Mouse (Mus musculus): Measurements from ENCODE around the gene Stag3.

The Stag3 gene

DNA sequence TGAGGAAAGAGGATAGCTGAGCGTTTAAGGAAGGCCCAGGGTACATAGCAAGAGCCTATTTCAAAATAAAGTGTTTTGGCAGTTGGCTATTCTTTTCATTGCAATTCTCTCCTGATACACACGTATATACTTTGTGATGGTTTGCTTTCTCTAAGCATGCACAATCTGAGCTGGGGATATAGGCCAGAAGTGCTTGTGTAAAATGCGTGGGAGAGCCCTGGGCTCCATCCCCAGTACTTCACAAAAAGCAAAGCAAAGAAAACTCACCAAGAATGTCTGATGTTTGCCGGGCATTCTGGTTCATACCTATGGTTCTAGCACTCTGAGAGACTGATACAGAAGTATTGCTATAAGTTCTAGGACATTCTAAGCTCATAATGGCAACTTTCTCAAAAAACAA, 11.1 kb upstream of the Stag3 start:
- no peak for DNase-seq (ENCODE audit: low read depth, low spot score)

DNA sequence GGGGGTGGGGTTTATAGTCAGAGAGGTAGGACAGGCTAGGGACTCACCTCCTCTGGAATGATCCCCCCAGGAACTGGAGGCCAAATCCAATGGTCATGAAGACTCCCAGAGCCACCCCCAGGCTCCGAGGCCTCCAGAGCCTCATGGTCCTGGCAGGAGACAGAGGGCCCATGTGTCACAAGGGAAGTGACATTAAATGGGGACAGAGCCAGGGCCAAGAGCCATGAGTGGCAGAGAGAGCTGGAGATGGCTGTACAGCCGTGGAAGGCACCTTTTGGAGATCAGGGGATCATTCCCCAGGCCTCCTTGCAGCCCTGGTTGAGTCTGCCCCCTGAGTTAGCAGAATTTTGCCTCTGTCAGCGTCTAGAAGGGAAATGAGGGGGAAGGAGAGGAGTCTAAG, 8.8 kb upstream of the Stag3 start:
- no peak for DNase-seq (ENCODE audit: low read depth, low spot score)

DNA sequence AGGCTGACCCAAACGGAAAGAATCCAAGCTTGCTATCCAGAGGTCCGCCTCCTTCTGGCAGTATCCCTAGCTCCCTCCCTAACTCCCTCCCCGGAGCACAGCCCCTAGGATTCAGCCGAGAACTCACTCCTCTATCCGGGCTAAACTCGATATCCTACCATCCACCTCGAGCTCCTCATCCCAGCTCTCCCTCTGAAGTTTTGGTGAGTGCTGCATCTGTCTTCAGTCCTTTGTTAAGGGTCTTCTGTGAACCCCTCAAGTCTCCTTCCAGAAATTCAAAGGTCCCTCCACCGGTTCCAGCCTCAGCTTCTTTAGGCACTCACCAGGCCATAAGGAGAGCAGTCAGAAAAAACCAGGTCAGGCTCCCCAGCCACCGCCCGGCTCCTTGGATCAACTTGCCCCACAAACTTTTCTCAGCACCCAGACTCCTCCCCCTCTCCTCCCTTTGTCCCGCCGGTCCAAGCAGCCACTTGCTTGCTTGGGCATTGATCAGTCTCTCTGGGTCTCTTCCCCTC, 7.6 kb upstream of the Stag3 start, which contains the start of gene Gal3st4:
Gene Gal3st4 (minus strand): TSS at position 432 of the 515 bp plus-strand sequence.
- no peak for DNase-seq (ENCODE audit: low read depth, low spot score)

DNA sequence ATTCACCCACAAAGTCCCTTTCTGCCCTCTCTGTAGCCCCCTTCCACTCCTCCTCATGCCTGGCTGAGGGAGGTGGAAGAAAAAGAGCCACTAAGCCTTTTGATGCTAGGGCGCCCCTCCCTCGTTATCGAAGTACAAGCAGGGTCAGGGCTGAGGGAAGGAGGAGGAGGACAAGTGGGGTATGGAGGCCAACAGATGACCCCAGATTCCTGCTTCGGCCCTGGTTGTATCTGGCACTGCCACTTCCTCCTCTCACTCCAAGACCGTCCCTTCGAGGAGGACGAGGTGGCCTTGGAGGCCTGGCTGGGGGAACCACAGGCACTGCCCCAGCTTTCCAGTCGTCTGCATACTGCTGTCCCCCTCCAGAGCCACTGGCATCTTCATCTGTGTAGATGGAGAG, 5.9 kb upstream of the Stag3 start:
- no peak for DNase-seq (ENCODE audit: low read depth, low spot score)

DNA sequence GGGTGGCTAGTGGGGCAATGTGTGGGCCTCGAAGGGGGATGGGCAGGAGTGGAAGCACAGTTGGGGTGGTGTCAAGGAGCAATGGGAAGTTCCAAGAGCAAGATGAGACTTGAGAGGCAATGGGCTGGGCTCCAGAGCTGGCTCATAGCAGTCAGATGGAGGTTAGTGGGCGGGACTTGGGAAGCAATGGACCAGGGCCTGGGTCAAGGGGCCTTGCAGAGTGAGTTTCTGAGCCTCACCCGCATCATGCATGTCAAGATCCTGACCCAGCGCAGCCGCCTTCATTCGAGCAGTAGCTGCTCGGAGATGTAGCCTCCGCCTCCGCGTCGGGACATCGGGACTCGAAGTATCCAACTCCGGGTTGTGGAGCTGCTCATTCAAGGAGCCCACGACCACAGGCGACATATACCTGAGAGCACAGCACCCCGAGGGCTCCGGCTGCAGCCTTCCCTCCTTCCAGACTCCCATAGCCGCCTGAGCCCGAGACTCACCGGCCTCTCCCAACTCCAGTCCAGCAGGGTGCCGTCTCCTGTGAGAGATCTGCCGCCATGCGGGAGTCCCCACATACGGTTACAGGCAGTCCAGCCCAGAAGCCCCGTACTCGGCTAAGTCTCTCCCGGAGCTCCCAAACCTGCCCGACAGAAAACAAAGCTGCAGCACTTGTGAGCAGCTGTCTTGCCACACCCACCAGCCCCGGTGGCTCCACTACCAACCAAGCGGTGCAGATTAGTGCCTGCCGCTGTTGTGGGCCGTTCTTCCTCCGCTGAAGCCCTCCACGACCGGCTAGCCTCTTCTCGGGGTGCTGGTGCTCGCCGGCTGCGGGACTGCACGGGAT, 4.6 kb upstream of the Stag3 start:
- DNase-seq (ENCODE audit: low read depth, low spot score): no peak

DNA sequence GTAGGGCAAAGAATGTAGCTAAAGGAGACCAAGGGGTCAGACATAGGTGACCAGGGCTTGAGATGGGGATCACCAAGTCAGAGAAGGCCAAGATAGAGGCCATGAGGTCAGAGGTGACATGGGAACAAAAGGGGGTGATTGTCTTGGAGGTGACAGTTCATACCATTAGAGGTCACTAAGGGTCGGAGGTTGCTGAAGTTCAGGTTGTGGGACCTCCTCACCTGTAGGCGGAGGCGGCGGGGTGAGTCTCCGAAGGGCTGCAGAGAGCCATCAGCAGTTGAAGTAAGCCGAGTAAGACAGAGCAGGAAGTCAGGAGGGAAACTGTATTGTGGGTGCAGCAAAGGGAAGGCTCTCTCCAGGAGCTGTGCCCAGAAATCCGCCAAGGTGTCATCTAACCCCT, 2.0 kb upstream of the Stag3 start:
- DNase-seq (ENCODE audit: low read depth, low spot score): no peak

DNA sequence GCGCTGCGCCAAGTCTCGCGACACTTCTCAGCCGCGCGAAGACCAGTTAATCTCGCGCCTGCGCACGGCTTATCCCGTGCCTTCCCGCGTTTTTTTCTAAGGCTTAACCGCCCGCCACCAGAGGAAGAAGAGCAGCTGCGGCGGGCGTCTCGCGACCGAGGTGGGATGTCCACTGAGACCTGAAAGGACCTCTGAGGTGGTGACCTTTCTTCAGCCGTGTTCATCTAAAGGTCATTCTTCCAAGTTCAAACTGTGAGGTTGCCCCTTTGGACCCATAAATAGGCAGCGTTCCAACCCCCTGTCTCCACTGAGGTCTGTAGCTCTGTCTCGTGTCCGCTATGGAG, 357 bp downstream of the Stag3 start:
- no peak for DNase-seq (ENCODE audit: low read depth, low spot score)

DNA sequence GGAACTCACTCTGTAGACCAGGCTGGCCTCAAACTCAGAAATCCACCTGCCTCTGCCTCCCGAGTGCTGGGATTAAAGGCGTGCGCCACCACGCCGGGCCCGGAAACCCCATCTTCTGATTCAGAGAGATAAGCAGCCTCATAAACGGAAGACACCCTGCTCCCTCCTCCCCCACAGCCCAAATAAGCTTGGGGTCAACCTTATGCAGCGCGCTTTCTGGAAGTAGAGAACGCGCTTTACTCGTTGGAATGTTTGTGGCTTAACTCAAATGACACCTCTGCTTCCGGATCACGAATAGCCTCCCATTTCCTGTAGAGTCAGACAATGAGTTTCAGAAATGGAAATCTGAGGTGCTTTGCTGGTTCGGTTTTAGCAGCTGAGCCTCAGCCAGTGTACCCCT, 789 bp downstream of the Stag3 start:
- DNase-seq (ENCODE audit: low read depth, low spot score): no peak

DNA sequence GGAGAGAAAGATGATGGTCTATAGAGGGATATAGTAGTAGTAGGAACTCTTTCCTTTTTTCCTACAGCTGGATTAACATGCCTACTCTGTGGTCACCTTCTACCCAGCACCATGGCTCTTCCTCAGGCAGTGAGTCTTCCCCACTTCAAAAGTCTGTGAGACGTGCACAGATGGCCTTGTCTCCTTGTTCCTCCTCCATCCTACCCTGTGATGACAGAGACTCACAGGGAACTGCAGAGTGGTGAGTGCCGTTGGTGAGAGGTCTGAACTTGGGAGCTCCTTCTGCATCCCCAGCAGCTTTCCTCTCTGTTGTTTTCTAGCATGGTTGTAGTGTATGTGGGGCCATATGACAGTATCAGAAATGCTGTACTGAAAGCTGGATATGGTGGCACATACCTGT, 1.8 kb downstream of the Stag3 start:
- DNase-seq (ENCODE audit: low read depth, low spot score): no peak

DNA sequence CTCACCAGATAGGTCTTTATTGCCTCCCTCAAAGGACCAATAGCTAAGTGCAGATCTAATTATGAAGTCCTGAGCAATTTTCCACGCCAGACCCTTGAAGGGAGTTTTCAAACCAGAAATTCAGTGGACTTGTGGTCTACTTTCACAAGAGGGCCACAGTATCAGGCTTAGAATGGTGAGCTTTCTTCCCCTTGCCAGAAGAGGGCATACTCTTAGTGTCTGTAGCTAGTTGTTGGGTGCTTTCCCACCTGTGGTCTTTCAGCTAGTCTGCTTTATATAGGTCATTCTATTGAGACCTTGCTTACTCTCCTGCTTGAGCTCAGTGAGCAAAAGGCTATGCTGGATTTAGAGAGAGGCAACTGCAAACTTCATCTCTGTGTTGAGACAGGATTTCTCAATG, 3.5 kb downstream of the Stag3 start:
- DNase-seq (ENCODE audit: low read depth, low spot score): no peak

DNA sequence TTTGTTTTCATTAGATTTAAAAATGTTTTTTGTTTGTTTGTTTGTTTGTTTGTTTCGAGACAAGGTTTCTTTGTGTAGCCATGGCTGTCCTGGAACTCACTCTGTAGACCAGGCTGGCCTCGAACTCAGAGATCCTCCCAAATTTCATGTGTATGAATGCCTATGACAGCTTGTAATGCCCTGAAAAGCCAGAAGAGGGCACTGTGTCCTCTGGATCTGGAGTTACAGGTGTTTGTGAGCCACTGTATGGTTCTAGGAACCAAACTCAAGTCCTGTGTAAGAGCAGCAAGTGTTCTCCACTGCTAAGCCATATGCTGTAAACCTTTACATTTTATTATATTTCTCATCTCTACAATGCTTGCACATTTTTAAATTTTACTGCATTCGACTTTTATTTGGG, 7.8 kb downstream of the Stag3 start:
- no peak for DNase-seq (ENCODE audit: low read depth, low spot score)

DNA sequence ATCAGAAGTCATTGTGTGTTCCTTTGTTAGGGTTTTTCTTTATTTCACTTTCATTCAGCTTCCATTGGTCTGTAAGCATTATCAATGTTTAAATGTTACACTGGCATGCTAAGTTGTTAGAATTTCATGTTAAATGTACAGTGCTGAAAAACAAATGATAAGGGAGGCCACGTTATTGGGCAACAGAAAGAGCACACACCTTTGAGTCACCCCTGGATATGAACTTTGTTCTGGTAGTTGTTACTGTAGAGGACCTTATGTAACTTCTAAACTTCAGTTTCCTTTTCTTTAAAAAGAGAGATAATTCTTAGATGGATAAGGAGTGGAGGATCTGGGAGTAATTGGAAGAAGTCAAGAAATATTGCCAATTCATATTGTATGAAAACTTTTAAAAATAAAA, 11.6 kb downstream of the Stag3 start:
- DNase-seq (ENCODE audit: low read depth, low spot score): no peak

DNA sequence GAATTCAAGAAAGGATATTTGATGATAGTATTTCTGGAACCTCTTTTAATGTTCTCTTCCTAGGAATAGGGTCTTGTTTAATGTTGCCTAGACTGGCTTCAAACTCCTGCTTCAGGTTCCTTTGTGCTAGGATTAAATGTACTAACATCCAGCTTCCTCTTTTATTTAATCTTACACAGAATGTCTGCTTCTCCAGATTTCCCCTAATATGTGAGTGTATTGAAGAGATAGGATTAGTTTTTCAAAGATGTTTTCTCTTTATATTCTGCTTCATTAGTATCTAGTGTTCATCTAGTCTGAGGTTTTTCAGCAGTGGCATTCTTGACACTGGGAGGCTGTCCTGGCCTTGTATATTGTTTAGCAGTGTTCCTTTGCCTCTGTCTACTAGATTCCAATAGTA, 14.1 kb downstream of the Stag3 start:
- DNase-seq (ENCODE audit: low read depth, low spot score): no peak

DNA sequence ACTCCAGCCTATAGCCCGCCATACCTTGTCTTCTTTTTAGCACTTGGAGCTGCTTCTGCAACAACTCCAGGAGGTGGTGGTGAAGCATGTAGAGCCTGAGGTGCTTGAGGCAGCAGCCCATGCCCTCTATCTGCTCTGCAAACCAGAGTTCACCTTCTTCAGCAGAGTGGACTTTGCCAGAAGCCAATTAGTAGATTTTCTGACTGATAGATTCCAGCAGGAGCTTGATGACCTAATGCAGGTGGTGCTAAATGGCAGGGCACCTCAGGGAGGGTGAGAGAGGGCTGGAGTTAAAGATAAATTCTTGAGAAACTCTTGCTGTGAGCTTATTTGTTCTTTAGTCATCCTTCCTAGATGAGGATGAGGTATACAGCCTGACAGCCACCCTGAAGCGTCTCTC, 19.6 kb downstream of the Stag3 start:
- no peak for DNase-seq (ENCODE audit: low read depth, low spot score)

DNA sequence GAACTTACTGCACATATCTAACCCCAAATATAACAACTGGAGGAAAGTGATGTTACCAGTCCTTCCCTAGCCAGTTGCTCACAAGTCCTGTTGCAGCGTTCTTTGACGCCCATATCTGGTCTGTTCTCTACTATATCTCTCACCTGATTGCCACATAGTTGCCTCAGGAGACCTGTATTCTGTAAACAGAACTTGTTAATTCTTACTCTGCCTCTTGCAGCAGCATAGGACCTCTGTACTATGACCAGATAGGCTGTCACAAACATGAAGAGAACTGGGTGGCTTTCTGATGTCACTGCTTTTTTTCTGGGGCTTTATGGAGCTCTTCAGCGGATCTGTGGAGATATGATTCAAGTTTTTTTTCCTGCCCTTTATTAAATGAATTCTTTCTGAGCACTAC, 32.8 kb downstream of the Stag3 start:
- no peak for DNase-seq (ENCODE audit: low read depth, low spot score)

DNA sequence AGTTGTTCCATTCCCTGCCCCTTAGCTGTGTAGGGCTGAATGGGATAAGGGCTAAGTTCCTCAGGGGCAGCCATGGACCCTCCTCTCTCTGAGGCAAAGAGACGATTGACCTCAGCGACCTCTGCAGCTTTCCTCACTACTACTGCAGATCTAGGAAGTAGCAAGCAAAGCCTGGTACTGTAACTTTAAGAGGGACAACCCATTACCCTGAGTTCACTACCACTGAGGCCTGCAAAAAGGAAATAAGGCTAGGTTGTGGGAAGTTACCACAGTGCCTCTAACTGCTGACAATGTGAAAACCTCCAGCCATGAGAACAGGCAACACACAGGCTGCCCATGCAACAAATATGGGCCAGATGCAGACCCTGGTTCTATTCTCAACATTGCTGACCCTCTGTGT, 61.6 kb downstream of the Stag3 start, which contains the start of gene Pvrig:
Gene Pvrig (plus strand): TSS at position 301 of the 400 bp plus-strand sequence.
- DNase-seq (ENCODE audit: low read depth, low spot score): no peak

DNA sequence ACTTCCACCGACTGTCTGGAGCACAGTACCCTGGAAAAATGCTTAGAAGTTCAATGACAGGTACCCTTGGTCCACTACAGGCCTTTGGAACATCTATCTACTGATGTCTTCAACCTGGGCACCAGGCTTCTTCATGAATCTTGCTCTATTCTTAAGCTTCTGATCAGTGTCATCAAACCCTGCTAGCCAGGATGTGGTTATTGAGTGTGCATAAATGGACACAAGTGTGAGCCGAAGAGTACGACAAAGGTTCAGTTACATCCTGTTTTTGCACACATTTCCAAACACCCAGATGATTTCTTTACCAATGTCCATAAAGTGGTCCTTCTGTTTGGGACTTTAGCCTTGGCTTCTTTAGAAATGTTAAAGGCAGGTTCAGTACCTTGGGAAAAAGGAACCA, 63.2 kb downstream of the Stag3 start:
- DNase-seq (ENCODE audit: low read depth, low spot score): no peak
